Mouse (Mus musculus) ES-E14 (cell line): ENCODE results near the gene Slc30a1. TPM values are rescaled to one million over a fixed set of nuclear protein-coding genes. Genes with fewer than 3 reads are reported as not detected.

Experiments used
- DNase-seq: peaks from one replicate; pipeline ENCODE4 v3.0.0-alpha.2; 2013; ENCODE audit warnings: low read depth, low spot score
- H3K27ac ChIP-seq: 2 replicates; pipeline ENCODE4 v1.5.1; 2012; ENCODE audit warnings: low read depth, mild to moderate bottlenecking, low read length, moderate library complexity, mixed read lengths; ENCODE audit not compliant: poor library complexity, insufficient read depth, severe bottlenecking
- H3K36me3 ChIP-seq: 2 replicates; pipeline ENCODE4 v1.6.1; 2012; ENCODE audit warnings: mild to moderate bottlenecking, low read length, moderate library complexity, mixed read lengths; ENCODE audit not compliant: control insufficient read depth, poor library complexity, insufficient read depth, severe bottlenecking
- H3K4me1 ChIP-seq, 2 experiments: fragments of 150-350 bp in 1 of 2; sonication (generic) in 1 of 2; 2 replicates each; pipeline ENCODE4 v1.6.1; 2012; ENCODE audit warnings: low read length in 2 of 2, mild to moderate bottlenecking in 1 of 2, mixed read lengths in 1 of 2; ENCODE audit not compliant: control insufficient read depth in 2 of 2, insufficient read depth in 2 of 2, poor library complexity in 1 of 2
- H3K4me3 ChIP-seq, 2 experiments: fragments of 150-350 bp in 1 of 2; sonication (generic) in 1 of 2; 2 replicates each; pipeline ENCODE4 v1.5.1; 2012; ENCODE audit warnings: low read length in 2 of 2, low read depth in 1 of 2, mild to moderate bottlenecking in 1 of 2, mixed read lengths in 1 of 2; ENCODE audit not compliant: insufficient read depth in 1 of 2, poor library complexity in 1 of 2, severe bottlenecking in 1 of 2
- H3K9ac ChIP-seq: 2 replicates; pipeline ENCODE4 v1.6.1; 2012; ENCODE audit warnings: low read depth, mild to moderate bottlenecking, low read length, mixed read lengths; ENCODE audit not compliant: poor library complexity, insufficient read depth, severe bottlenecking
- H3K9me3 ChIP-seq: fragments of 150-350 bp; sonication (generic); 2 replicates; pipeline ENCODE4 v1.6.1; 2012; ENCODE audit warnings: low read depth, mild to moderate bottlenecking, low read length; ENCODE audit not compliant: control insufficient read depth, insufficient read depth
- CHD2 ChIP-seq: IDR thresholded peaks from 2 replicates; pipeline ENCODE4 v1.6.1; 2014; ENCODE audit warnings: mild to moderate bottlenecking, low read depth, low read length, inconsistent platforms
- HCFC1 ChIP-seq: IDR thresholded peaks from 2 replicates; pipeline ENCODE4 v1.6.1; 2012; ENCODE audit warnings: low read length, inconsistent platforms, borderline replicate concordance; ENCODE audit not compliant: insufficient read depth
- MAFK ChIP-seq: IDR thresholded peaks from 2 replicates; pipeline ENCODE4 v1.6.1; 2014; ENCODE audit warnings: mild to moderate bottlenecking, low read depth, low read length, inconsistent platforms; ENCODE audit not compliant: insufficient read depth
- ZC3H11A ChIP-seq: IDR thresholded peaks from 2 replicates; pipeline ENCODE4 v1.6.1; 2012; ENCODE audit warnings: low read depth, mild to moderate bottlenecking, inconsistent platforms, low read length, borderline replicate concordance
- ZNF384 ChIP-seq: IDR thresholded peaks from 2 replicates; pipeline ENCODE4 v1.6.1; 2012; ENCODE audit warnings: low read depth, low read length, inconsistent platforms
- in situ Hi-C, 2 experiments: fragments of 600-800 bp; cut with MboI; formaldehyde crosslinking; loops; one replicate each; pipeline ENCODE4 v1.15.1; 2025; ENCODE audit warnings: low sequenced_read_pairs in 2 of 2, inconsistent platforms in 1 of 2; ENCODE audit not compliant: unreplicated experiment in 2 of 2
- total RNA-seq: library from RNA; depleted of rRNA; stranded (reverse); fragments of 300-350 nt; gene quantifications from 2 replicates; pipeline ENCODE4 v1.2.3, GENCODE M21; 2012

Slc30a1 gene
- total RNA-seq, 1 experiment, result 27.2 TPM

DNA sequence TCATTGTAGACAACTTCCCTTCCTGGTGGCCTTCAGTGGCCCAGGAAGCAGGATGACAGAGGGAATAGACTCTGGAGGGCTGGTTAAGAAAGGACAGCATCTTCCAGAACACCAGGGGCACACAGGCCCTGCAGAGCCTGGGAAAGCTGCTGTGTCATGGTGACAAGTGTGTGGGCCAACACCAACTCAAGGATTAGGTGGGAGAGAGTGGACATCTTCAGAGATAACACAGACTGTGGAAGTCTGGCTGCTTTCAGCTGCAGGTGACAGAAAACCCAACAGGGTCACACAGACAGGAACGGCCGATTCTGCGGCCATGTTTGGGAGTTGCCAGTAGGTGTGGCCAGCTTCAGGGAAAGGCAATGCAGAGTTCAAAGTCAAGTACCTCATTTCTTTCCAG lies 26.3 kb upstream of the Slc30a1 start:
- no peaks in the 10 kb centered on the region for H3K36me3 ChIP-seq
- TF ChIP-seq MAFK (peak; percentile 57; the same call in 1 of the 2 replicates), HCFC1 (no peak)
- H3K27ac ChIP-seq, result no peak overlapping the region
- no peaks in the 10 kb centered on the region for H3K9me3 ChIP-seq
- in situ Hi-C loops, result no loop called here
- H3K4me3 ChIP-seq, result no peak overlapping the region
- H3K9ac ChIP-seq, result no peak overlapping the region
- DNase-seq, result no peak
- peaks cover 0 to 10% of the 10 kb centered on the region in 2 experiments; a peak in 2 of 4 replicates for H3K4me1 ChIP-seq

DNA sequence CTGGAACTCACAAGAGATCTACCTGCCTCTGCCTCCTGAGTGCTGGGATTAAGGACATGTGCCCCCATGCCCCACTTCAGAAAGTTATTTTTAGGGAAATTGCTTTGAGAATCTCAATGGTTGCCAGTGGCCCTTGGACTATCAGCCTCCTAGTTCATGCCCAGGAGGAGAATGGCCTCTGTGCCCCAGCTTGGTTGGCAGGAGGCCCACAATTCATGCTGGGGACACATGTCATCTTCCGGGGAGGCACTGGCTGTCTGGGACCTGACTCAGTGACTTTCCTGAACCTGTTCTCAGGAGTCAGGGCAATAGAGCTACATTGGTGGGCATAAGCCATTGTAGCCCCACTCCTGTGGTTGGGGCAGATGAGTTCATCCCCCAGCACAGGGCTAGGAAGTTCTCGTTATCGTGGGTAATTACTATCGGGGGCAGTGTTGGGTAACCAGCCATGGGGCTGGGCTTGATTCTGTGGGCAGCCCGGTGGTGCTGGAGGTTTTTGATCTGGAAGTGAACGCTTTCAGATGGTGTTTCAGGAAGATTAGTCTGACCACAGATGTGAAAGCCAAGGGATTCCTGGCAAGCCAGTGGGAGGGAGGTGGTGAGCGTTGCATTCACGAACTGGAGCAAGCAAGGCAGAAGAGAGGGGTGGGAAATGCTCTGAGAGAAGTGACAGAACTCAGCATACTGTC lies 25.5 kb upstream of the Slc30a1 start:
- TF ChIP-seq ZC3H11A (no peak), MAFK (no peak), CHD2 (no peak), ZNF384 (no peak), HCFC1 (no peak)
- Histone ChIP-seq H3K4me3 (no peak overlapping the region), H3K9me3 (no peaks in the 10 kb centered on the region), H3K36me3 (no peaks in the 10 kb centered on the region), H3K9ac (no peak overlapping the region), H3K4me1 (peaks cover 0 to 6% of the 10 kb centered on the region in 2 experiments; a peak in 2 of 4 replicates), H3K27ac (no peak overlapping the region)
- no peak for DNase-seq
- in situ Hi-C loops, result no loop called here

DNA sequence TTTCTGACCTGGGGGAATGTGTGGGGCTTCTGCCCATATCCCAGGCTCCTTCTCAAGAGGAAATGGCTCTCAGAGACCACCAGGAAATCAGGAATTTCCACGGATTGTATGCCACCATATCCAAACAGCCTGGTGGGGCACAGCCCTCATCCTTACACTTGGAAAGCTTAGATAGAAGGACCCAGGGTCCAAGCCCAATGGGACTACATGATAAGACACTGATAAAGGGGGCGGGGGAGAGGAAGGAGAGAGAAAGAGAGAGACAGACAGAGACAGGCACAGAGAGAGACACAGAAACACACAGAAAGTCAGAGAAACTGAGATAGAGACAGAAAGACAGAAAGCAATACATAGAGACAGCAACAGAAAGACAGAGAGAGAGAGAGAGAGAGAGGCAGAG lies 24.9 kb upstream of the Slc30a1 start:
- no peak for DNase-seq
- in situ Hi-C loops, result no loop called here
- H3K36me3 ChIP-seq, result no peaks in the 10 kb centered on the region
- TF ChIP-seq MAFK (no peak), CHD2 (no peak), HCFC1 (no peak), ZC3H11A (no peak), ZNF384 (no peak)
- H3K4me3 ChIP-seq, result no peak overlapping the region
- H3K9me3 ChIP-seq, result no peaks in the 10 kb centered on the region
- H3K27ac ChIP-seq, result no peak overlapping the region
- no peak overlapping the region for H3K9ac ChIP-seq
- H3K4me1 ChIP-seq, result peaks cover 0 to 6% of the 10 kb centered on the region in 2 experiments; a peak in 2 of 4 replicates

DNA sequence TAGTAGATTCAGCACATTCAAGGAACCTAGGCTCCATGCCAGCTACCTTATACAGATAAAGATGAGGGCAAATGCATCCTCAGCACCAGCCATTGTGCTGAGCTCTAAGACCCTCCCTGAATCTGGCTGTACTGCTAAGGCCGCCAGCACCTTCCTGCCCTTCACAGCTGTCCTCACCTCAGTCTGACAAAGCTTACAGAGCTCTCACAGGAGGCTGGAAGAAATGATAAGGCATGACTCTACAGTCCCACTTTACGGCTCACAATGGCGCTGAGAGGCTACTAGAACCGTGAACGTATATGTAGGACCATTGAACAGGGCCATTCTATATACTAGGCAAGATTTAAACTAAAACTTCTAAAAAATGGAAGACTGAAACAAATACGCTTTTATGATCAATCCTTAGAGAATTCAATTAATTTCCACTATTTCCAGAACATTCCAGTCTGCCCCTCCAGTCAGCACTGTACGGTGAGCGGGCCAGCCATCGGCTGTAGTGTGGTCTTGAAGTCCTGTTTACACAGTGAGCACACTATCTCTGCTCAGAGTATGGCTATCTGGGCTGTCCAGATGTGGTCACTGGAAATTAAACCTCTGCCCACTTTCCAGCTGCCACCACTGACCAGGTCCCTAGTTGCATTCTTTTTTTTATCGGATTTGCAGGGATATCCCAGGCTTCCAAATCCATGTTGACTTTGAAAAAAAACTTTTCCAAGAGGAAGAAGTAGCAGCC lies 23.9 kb upstream of the Slc30a1 start:
- H3K9me3 ChIP-seq, result no peaks in the 10 kb centered on the region
- H3K9ac ChIP-seq, result no peak overlapping the region
- DNase-seq, result no peak
- H3K27ac ChIP-seq, result no peak overlapping the region
- in situ Hi-C loops, result no loop called here
- H3K36me3 ChIP-seq, result no peaks in the 10 kb centered on the region
- no peak overlapping the region for H3K4me3 ChIP-seq
- peaks cover 0 to 6% of the 10 kb centered on the region in 2 experiments; a peak in 2 of 4 replicates for H3K4me1 ChIP-seq
- TF ChIP-seq ZNF384 (no peak), MAFK (no peak), HCFC1 (no peak)
